Mouse (Mus musculus): ENCODE measurements at regions not wholly inside any gene's neighbourhood (a gene's known extent, or its start where the extent isn't known, plus 50 kb on each side); places are given as distances from the start of the nearest gene placed in this dataset.

GRCm38 (mm10) chr10:3172257-3172656 is 95.3 kb downstream of the H60c start:
- no peak for TF ChIP-seq CTCF (conservative IDR thresholded peaks at IDR 0.05; ENCODE audit: low read length)
- TF ChIP-seq NANOG (IDR thresholded peaks at IDR 0.05; ENCODE audit: borderline replicate concordance, low read length) = no peak
- no peak for TF ChIP-seq POU5F1 (IDR thresholded peaks at IDR 0.05; ENCODE audit: borderline replicate concordance, low read length)

Measured in E14TG2a.4 (cell line).